Mouse (Mus musculus): ENCODE measurements at regions not wholly inside any gene's neighbourhood (a gene's known extent, or its start where the extent isn't known, plus 50 kb on each side); places are given as distances from the start of the nearest gene placed in this dataset.

DNA sequence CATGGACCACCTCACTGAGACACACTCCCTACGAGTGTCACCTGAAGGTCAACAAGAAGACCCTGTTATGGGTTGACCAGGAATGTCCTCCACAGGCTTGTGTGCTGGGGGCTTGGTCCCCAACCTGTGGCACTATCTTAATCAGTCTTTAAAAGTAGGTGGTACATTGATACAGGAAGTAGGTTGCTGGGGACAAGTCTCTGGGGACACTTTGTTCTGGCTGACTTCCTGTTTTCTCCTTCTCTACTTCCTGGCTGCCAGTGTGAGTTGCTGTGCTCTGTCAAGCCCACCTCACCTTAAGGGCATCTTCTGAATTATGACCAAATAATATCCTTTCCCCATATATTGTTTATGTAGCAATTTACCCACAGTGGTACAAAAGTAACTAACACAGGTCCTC is 96.1 kb downstream of the Cct6b start:
- DNase-seq, result no peak
- intact Hi-C loops (cut with DNase I), result no loop called here

DNA sequence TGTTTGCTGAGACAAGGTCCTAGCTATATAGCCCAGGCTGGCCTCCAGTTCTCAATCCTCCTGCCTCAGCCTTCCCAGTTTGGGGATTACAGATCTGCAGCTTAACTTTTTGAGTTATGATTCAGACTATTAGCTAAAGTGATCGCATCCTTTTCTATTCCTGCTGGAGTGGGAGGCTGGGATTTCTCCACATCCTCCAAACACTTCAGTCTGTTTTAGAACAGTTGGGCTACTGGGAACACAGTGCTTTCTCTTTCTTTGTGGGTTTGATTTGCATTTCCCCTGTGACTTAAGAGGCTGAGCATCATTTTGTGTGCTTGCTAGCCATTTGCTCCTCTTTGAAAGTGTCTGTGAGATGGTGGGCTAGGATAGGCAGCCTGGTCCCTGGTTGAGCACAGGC is 100.0 kb downstream of the Cct6b start:
- DNase-seq, result no peak
- intact Hi-C loops (cut with DNase I), result no loop called here

DNA sequence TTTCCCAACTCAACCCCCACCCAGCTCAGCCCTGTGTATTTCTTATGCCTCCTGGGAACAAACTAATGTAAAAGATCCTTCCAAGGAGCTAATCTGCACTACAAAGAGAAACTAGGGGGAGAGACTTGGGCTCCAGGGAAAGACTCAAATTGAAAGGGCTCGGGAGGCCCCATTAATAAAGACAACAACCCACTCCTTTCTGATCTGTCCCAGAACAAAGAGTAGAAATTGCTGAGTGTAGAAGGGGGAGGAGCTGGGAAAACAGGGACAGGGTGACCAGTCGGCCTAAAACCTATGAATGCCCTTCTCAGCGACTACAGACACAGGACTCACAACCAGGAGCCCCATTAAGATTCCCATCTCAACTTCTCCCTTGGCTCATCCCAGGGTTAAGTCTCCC is 102.0 kb downstream of the Cct6b start:
- no peak for DNase-seq
- intact Hi-C loops (cut with DNase I), result no loop called here

DNA sequence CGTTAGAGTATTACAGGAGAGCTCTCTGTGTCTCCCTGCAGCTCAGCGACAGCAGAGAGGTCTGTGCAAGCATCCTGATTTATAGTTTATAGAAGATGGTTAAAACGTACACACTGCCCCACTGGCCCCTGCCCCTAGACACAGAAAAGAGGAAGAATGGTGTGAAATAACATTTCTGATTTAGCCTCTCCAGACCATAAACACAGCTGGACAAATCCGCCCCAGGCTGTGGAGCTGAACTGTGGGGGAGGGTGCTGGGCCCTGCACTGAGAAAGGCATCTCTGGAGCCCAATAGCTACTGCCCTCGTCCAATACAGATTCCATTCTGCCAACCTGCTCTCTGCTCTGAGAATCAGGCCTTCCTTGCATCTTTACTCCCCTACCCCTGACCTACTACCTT is 112.4 kb downstream of the Cct6b start:
- intact Hi-C loops (cut with DNase I), result no loop called here
- no peak for DNase-seq

DNA sequence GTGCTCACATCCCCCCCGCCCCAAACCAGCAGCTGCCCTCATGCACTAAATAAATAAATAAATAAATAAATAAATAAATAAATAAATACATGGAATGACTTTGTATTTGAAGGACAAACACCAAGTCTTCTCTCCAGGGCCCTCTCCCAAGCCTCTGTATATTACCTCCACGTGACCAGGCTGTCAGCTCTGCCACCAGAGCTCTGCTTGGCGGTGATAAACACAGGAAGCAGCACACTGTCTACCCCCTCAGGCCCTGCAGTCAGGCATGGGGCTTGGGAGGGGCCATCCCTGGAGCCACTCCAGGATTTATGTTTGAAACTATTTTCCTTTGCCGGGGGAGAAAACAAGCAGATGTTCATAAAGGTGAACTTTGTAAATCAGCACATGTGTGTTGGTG is 125.6 kb downstream of the Cct6b start:
- no peak for DNase-seq

DNA sequence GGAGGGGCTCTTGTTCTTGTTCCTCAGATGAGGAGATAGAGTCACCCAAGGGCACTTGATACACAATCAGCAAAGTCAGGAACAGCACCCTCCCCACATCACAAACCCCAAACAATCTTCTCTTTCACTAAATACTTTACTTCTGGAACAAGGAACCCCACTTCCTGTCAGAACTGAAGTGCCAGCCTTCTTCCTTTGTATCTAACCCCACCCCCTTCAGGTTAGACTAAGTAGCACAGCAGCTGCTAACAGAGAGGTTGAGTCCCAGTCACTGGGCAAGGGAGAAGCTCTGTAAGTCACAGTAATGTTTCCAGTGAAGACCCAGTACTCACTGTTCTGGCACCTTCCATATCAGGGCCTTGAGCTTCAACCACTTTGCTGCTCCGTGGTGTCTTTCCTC is 131.9 kb downstream of the Cct6b start:
- intact Hi-C loops (cut with DNase I), result no loop called here
- DNase-seq, result no peak

More for the DNA sequence above, 125.6 kb downstream of the Cct6b start:
- intact Hi-C loops (cut with DNase I), result no loop called here

DNA sequence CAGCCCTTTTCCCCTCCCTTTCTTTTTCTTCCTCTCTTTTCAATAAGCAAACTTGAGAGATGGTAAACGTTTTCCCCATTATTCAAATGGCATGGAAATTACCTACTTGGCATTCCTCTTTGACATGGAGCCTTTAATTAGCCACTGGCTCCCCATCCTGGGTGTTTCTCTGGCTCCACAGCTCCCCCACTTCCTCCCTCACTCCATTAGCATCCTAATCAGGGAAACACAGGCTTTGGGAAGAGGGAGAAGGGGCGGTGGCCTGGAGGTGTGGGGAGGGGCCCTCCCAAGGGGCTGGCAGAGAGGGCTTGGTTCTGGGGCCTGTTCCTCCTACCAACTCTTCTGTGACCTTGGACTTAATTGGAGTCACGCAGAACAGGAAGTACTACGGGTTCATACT is 132.7 kb downstream of the Cct6b start:
- intact Hi-C loops (cut with DNase I), result no loop called here

DNA sequence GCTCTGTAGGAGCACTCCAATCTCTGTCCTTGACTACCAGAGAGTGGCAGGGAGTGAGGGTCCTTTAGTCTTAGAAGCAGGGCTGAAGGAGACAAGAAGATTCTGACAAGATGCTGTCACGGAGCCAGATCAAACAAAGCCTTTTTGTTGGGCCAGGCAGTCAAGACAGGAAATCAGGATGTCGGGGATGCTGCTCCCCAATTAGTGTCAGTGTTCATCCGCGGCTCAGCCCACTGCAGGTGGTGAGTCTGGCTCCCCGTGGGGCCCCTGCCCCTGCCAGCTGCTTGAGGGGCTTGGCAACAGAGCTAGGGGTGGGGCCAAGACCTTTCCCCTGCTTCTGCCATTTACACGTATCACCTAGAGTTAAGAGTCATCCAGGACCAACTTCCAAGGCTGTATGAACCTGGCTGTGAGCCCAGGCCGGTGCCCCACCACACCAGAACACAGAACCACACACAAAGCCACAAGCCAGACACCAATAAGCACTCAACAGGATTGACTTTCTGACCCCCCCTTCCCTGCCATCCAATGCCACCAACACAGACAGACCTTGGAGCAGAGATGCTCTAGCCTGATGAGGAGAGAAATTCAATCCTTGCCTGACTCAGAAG is 137.5 kb downstream of the Cct6b start:
- intact Hi-C loops (cut with DNase I), result no loop called here
- DNase-seq, result no peak

More for the DNA sequence above, 132.7 kb downstream of the Cct6b start:
- DNase-seq, result no peak

DNA sequence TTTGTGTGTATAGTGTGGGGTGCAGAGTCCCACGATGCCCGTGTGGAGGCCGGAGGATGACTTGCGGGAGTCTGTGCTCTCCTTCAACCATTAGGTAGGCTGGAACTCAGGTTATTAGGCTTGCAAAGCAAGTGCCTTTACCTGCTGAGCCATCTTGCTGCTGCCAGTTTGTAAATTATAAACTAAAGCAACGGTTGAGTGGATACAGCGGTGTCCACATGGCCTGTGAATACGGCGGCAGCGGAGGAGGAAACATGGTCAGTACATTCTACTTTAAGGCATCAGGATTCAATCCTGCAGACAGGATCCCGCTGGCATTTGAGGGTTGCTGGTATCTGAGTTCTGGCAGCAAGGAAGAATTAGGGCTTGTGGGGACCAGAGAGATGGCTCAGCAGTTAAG is 143.1 kb downstream of the Cct6b start:
- intact Hi-C loops (cut with DNase I), result no loop called here
- DNase-seq, result no peak

DNA sequence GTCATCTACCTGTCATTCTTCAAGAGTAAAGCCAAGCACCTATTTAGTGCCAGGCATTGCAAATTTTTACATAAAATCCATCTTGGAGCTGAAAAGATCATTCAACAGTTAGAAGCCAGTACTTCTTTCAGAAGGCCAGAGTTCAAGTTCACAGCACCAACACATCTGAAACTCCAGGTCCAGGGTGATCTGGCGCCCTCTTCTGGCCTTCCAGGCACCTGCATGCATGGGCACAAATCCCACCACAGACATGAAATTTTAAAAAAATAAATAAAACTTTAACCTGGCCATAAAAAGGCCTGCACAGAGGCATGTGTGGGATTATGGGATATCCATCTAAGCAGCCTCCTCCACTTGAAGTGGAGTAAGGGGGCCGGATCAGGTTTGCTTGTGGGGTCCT is 144.7 kb downstream of the Cct6b start:
- no peak for DNase-seq
- intact Hi-C loops (cut with DNase I), result loop anchor here (10.0 kb wide), 1 partner anchor 355 kb away; no protein-coding TSS in a partner anchor

DNA sequence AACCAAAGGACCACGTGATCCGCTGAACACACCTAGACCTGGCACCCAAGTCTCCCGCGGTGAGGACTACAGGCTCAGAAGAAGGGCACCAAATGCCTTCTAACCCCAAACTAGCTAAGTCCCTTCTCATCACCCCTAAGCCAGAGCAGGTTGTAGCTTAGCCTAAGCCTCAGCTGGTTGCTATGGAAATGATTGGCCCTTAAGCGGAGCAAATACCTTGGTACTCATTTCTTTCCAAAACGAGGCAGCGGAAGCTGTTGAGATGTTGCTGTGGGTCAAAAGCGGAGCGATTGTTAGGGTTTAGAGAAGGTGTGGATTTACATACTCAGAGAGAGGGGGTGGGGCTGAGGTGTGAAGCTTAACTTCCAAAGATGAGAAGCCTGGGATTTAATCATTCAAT is 145.7 kb downstream of the Cct6b start:
- DNase-seq, result no peak
- intact Hi-C loops (cut with DNase I), result loop anchor here (10.0 kb wide), 1 partner anchor 356 kb away; no protein-coding TSS in a partner anchor

DNA sequence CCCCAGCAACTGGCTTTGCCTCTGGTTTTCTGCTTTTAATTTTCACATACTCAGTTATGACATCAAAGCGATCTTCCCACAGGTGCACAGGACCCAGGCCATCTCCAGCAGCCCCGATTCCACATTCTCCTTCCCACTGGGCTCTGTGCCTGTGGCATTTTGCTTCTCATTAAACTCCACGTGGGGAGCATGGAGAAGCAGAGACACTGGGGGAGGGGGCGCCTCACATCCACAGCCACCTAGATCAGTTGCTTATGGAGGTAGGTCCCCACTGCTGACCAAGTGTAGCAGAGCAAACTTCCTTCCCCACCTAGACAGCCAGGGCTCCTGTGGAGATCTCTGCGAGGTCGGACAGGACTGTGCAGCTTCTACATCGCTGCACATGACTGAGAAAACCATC is 147.3 kb downstream of the Cct6b start:
- intact Hi-C loops (cut with DNase I), result loop anchor here (10.0 kb wide), 1 partner anchor 358 kb away; no protein-coding TSS in a partner anchor

DNA sequence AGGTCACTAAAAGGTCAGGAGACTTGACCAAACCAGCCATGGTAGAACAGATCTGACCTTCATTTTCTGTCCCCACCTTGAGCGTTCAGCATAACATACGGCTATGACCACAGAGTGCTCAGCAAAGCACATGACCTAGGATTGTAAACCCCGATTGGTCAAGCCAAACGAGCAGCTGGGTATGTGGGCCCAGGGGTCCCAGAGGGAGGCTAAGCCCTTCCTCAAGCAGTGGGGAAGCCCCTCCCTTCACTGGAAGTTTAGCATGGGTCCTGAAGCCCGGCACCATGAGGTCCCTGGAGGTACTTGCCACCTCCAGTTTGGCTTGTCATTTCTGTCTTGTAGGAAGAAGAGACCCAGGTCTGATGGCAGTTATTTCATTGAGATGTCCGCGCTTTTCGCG is 149.8 kb downstream of the Cct6b start:
- DNase-seq, result no peak
- intact Hi-C loops (cut with DNase I), result loop anchor here (5.0 to 10.0 kb wide), 2 partner anchors 360 to 377 kb away; no protein-coding TSS in a partner anchor

More for the DNA sequence above, 147.3 kb downstream of the Cct6b start:
- no peak for DNase-seq

DNA sequence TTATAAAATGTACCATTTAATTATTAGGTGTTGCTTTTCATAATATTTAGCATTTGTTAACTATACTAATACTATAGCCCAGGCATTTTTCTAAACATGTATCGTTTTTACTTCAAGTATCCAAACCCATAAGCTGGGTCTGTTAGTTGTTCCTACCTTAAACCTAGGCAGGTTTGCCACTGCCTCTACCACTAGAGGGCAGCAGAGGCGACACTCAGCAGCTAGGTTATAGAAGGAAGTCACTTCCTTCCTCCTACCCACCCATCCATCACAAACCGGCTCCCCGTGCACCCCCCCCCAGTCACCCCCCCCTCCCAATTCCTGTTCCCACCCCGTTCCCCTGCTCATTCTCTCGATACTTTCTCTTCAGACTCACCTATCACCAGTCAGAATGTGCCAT is 150.6 kb downstream of the Cct6b start:
- DNase-seq, result peak; percentile 25 to 42
- intact Hi-C loops (cut with DNase I), result loop anchor here (2.0 to 10.0 kb wide), 3 partner anchors 277 to 376 kb away; partner anchors contain the start of gene Rad51d

DNA sequence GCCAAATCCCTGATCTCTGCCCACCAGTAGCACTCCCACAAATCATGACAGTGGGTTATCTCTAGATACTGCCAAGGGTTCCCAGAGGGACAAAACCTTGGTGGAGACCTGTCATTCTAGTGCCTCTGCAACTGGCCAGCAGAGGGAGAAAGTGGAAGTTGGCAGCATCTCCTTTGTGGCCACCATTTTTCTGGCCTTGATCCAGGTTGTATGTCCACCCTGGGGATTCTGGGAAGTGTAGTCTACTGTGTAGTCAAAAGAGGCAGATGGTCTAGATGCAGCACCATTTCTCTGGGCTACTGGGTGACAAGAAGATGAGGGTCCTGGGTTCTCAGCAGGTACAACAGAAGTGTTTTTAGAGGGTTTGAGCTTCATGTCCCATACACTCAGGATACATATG is 152.1 kb downstream of the Cct6b start:
- no peak for DNase-seq
- intact Hi-C loops (cut with DNase I), result loop anchor here (2.0 to 10.0 kb wide), 3 partner anchors 279 to 375 kb away; partner anchors contain the start of gene Rad51d

DNA sequence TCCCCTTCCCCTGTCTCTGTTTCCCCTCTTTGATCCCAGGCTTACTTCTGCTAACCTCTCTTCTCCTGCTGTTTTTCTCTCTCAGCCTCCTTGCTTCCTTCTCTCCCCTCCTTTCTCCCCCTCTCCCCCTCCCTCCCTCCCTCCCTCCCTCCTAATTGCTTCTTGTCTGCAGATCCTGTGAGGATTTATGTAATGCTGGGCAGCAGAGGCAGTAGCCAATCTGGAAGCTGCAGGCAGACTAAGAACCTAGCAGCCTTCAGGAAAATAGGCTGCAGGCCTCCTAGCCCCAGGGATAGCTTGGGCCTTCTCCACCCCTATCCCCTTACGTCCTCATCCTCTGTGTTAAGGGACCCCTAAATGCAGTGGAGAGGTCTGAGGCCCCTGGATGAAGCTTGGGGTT is 155.2 kb downstream of the Cct6b start:
- DNase-seq, result no peak
- intact Hi-C loops (cut with DNase I), result no loop called here

DNA sequence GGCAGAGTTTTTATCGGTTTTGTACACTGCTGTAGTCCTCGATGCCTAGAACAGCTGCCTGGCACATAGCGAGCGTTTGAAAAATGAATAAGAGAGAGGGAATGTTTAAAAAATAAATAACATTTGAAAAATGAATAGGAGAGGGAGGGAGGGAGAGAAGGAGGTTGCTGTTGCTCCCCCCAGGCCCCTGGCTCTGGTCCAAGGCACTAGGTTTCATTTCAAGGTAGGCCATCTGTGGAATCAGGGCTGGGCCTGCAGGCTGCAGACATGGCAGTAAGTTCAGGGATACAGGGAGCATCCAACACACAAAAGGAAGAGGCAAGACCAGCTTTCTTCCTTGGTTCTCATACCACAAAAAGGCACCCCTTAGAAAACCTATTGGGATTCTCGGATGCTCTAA is 156.5 kb downstream of the Cct6b start:
- intact Hi-C loops (cut with DNase I), result no loop called here

DNA sequence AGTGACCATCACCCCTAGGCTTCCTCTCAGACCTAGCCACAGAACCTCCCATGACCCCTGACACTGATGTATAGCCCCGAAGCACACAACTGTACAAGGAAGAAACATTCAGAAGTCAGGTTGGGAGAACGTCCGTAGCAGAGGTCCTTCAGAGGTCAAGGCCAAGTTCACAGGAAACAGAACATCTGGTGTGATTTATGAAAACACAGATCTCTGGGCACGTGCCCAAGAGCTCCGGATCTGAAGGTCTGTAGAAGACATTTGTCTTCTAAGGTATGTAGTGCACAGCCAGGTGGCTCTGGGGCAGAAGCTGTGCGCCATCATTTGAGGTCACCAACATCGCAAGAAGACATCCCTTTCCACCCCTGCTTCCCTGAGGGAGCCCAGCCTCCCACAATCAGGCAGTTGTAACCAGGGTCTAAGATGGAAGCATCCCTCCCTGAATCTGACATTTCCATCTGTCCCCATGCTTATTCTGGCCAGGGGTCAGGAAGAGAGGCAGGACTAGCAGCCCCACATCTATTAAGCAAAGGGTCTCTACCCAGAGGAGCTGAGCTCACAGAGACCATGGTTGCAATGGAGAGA is 159.8 kb downstream of the Cct6b start:
- intact Hi-C loops (cut with DNase I), result no loop called here
- no peak for DNase-seq

More for the DNA sequence above, 156.5 kb downstream of the Cct6b start:
- no peak for DNase-seq

DNA sequence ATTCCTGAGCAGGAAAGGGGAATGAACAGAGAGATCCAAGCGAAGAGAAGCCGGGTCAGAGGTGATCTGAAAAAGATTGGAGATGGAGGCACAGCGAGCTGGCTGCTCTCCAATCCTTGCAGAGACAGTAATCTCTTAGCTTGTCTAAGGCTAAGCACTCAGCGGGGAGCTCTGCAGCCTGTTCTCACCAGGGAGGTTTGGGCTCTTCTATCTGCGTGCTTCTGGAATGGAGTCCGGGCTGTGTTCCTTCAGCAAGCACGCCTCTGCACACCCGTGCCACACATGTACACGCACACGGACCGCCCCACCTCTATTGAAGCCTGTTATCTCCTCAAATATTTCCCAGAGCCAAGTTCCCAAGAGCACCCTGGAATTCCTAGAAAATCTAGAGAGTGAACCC is 161.3 kb downstream of the Cct6b start:
- intact Hi-C loops (cut with DNase I), result no loop called here
- DNase-seq, result no peak

DNA sequence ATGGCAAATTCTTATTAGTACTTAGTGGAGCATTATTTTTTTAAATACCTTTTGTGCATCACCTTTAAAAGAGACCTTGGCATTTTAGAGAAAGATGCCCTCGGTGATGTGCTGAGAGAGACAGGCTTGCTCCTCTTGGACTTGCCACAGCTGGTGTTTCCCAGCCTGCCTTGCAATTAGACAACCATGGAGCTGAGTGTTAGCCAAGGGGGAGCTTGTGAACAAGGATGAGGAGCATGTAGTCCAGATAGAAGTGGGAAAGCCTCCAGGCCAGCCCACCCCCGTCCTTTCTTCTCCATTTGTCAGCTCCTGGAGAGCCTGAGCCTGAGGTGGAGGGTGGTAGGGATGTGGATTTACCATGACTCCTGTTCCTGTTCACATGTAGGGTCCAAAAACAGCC is 161.9 kb downstream of the Cct6b start:
- no peak for DNase-seq
- intact Hi-C loops (cut with DNase I), result no loop called here

DNA sequence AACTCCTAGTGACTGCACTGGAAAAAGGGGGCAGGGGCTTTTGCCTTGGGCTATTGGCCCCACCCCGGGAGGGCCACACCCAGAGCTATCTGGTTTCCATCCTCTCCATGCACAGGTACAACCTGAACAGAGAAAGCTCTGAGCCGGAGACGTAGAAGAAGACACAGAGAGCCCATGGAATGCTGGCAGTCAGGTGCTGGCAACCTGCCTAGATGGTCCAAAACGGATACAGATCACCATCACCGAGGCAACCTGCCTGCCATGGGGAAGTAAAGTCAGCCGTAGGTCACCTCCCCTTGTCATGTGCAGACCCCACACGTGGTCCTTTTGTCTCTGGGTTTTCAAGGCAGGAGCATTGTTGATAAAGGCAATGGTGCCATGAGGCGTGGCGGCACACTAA is 164.0 kb downstream of the Cct6b start:
- intact Hi-C loops (cut with DNase I), result no loop called here
- no peak for DNase-seq

DNA sequence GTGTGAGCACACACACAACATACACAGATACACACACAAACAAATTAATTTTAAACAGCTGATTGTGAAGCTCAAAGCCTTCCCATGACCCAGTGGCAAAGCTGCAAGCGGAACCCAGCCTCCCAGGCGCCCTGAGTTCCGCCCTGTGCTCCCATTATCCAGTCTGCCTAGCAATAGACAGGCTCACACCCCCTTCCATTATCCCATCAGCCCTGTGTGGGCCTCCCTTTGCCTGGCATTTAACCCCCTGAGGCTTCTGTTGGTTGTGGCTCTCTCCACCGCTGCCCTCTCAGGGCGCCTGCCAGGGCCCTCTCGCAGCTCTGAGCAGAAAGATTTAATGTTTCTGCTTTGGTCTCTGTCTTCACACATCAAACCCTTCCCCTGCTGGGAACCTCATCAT is 166.4 kb downstream of the Cct6b start:
- DNase-seq, result no peak
- intact Hi-C loops (cut with DNase I), result no loop called here

Data from gastrocnemius, postnatal 36 days (tissue).